In the genomic region with DNA sequence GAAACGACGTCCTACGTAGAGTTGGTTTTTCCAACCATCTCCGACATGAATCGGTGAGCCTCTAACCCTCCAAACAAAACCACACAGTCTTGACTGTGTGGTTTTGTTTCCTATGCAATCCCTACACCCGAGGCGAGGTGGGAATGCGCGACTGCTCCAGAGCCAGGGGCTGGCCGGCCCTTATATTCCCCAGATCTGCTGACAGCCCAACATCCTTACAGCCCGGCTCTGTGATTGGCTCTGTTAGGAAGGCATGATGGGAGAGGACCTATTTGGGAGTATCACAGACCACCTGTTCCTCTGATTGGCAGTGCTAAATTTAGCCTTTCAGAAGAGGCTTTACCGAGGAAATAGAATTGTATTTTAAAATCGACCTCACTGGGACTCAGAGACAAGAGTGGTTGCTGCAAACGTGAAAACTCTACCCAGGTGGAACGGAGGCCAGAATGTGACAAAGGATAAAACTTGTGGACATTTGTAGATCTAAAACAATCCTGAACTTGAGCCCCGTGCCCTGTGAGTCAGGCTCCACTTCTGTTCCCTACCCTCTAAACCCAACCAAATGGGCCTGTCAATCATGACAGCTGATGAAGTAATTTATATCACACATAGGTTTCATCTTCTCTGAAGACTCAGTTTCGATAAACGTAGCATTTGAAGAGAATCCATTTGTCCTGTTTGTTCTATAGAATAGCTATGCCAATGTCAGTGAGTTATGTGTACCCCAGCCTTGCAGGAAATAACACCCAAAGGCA, we compare ENCODE assay signal across 13 mouse cellular contexts. TPM values are rescaled to one million over a fixed set of nuclear protein-coding genes. Genes with fewer than 3 reads are reported as not detected.
DNase-seq lines count a peak whose midpoint lies in the region; ATAC-seq lines count a peak whose summit lies in the region.
"Had no signal": no experiment of that assay in that cellular context is flagged by ENCODE, and none has a peak within 500 bp of the region (broad histone marks: within the 10 kb centered on the region; RNA-seq: fewer than 3 reads in every experiment).

A gene (minus strand): TSS at position 157 of the 755 bp plus-strand sequence.

- peaks cover 4% of the 10 kb centered on the region; the same call in 1 of the 2 replicates for H3K4me1 ChIP-seq in lung, embryonic 16.5 days (replicated peaks; ENCODE audit: control insufficient read depth, insufficient read depth, low read length)
- peaks cover 13% of the 10 kb centered on the region for H3K4me1 ChIP-seq in heart, embryonic 16.5 days (ENCODE audit: control insufficient read depth, insufficient read depth, low read length)
- no peaks in the 10 kb centered on the region for H3K4me1 ChIP-seq in neural tube, embryonic 15.5 days
- H3K4me1 ChIP-seq: liver, embryonic 13.5 days had no signal

- H3K4me3 ChIP-seq in lung, embryonic 16.5 days (ENCODE audit: low read length) = no peak within 1 kb of the TSS
- H3K4me3 ChIP-seq in heart, embryonic 16.5 days (ENCODE audit: low read length) = peak within 1 kb of the TSS; percentile 66
- H3K4me3 ChIP-seq in neural tube, embryonic 15.5 days (replicated peaks) = no peak within 1 kb of the TSS
- H3K4me3 ChIP-seq: left cerebral cortex, adult 2 months; liver, embryonic 13.5 days had no signal

- WGBS in lung, embryonic 16.5 days = 76% methylated on average over 18 of the region's 18 CpGs
- 40% methylated on average over 18 of the region's 18 CpGs for WGBS in heart, embryonic 16.5 days
- WGBS in neural tube, embryonic 15.5 days = 91% methylated on average over 18 of the region's 18 CpGs

- H3K27me3 ChIP-seq in lung, embryonic 16.5 days (ENCODE audit: control insufficient read depth, insufficient read depth, low read depth, low read length) = no peaks in the 10 kb centered on the region
- H3K27me3 ChIP-seq in heart, embryonic 16.5 days (ENCODE audit: control insufficient read depth, insufficient read depth, low read length) = no peaks in the 10 kb centered on the region
- H3K27me3 ChIP-seq in neural tube, embryonic 15.5 days (replicated peaks) = no peaks in the 10 kb centered on the region
- H3K27me3 ChIP-seq: liver, embryonic 13.5 days had no signal

- no peak within 1 kb of the TSS for H3K4me2 ChIP-seq in lung, embryonic 16.5 days (ENCODE audit: low read depth, low read length)
- peak within 1 kb of the TSS; percentile 71 for H3K4me2 ChIP-seq in heart, embryonic 16.5 days (ENCODE audit: low read depth, low read length)
- no peak within 1 kb of the TSS for H3K4me2 ChIP-seq in neural tube, embryonic 15.5 days
- H3K4me2 ChIP-seq: liver, embryonic 13.5 days had no signal

- peak; percentile 23; the same call in 1 of the 2 replicates for ATAC-seq in lung, embryonic 16.5 days (ENCODE audit: low read depth)
- peak; percentile 92 for ATAC-seq in heart, embryonic 16.5 days (replicated peaks; ENCODE audit: extremely low read depth, insufficient read depth, low FRiP score)
- no peak for ATAC-seq in neural tube, embryonic 15.5 days (ENCODE audit: low FRiP score)
- no peak for ATAC-seq in erythroblast, adult 5-6 weeks (replicated peaks; ENCODE audit: low FRiP score, poor library complexity, severe bottlenecking)
- ATAC-seq: inflammation-experienced regulatory T-cells, adult 6 months had no signal

- H3K36me3 ChIP-seq in lung, embryonic 16.5 days (ENCODE audit: control insufficient read depth, insufficient read depth, low read length) = no peaks in the 10 kb centered on the region
- peaks cover 4% of the 10 kb centered on the region for H3K36me3 ChIP-seq in heart, embryonic 16.5 days (ENCODE audit: control insufficient read depth, insufficient read depth)
- H3K36me3 ChIP-seq in neural tube, embryonic 15.5 days = no peaks in the 10 kb centered on the region
- H3K36me3 ChIP-seq: liver, embryonic 13.5 days had no signal

- H3K9ac ChIP-seq in lung, embryonic 16.5 days (ENCODE audit: low read length) = no peak within 1 kb of the TSS
- H3K9ac ChIP-seq in heart, embryonic 16.5 days (ENCODE audit: low read length) = peak within 1 kb of the TSS; percentile 86
- no peak within 1 kb of the TSS for H3K9ac ChIP-seq in neural tube, embryonic 15.5 days (replicated peaks)
- H3K9ac ChIP-seq: liver, embryonic 13.5 days had no signal

- no peak within 1 kb of the TSS for H3K27ac ChIP-seq in lung, embryonic 16.5 days (ENCODE audit: low read length)
- peak within 1 kb of the TSS; percentile 99 for H3K27ac ChIP-seq in heart, embryonic 16.5 days (ENCODE audit: low read length)
- no peak within 1 kb of the TSS for H3K27ac ChIP-seq in neural tube, embryonic 15.5 days (replicated peaks)
- H3K27ac ChIP-seq: left cerebral cortex, adult 2 months; liver, embryonic 13.5 days had no signal

- H3K9me3 ChIP-seq in lung, embryonic 16.5 days (ENCODE audit: control insufficient read depth, low read length) = no peaks in the 10 kb centered on the region
- H3K9me3 ChIP-seq in heart, embryonic 16.5 days (replicated peaks; ENCODE audit: control insufficient read depth, low read length) = no peaks in the 10 kb centered on the region
- H3K9me3 ChIP-seq in neural tube, embryonic 15.5 days (replicated peaks) = no peaks in the 10 kb centered on the region
- H3K9me3 ChIP-seq: liver, embryonic 13.5 days had no signal

- DNase-seq in lung, postnatal 25 days (ENCODE audit: low spot score) = no peak
- peak in 1 of 2 experiments; percentile 38 for DNase-seq in gastrocnemius, postnatal 4 days (ENCODE audit: low spot score in 2 of 2)
- DNase-seq in layer of hippocampus, adult 11-12 months (ENCODE audit: low spot score) = no peak
- no peak for DNase-seq in left cerebral cortex, adult 8-10 months (ENCODE audit: low spot score in 2 of 2)
- DNase-seq: kidney, postnatal 14 days; liver, embryonic 13.5 days; thymus, postnatal 36 days had no signal

RNA-seq across cellular contexts. Expression of the gene that starts here (rescaled TPM):
- polyA plus RNA-seq in lung, embryonic 16.5 days (2015; fragmentation: Nextera tagmentation; extraction: Ambion mirVana) = 23.1 and 24.2 TPM in 2 replicates
- total RNA-seq in gastrocnemius, postnatal 4 days (2021) = 1,000 to 10,000 TPM; 3,850 to 4,932 TPM
- 717 and 788 TPM in 2 replicates for polyA plus RNA-seq in heart, embryonic 16.5 days (2015; fragmentation: Nextera tagmentation; extraction: Ambion mirVana)
- polyA plus RNA-seq in neural tube, embryonic 15.5 days (2015; fragmentation: Nextera tagmentation; extraction: Ambion mirVana) = 8.6 and 14.1 TPM in 2 replicates
- not detected in 2 replicates for total RNA-seq in erythroblast, adult 5-6 weeks (2015; ENCODE audit: low replicate concordance)
- total RNA-seq in erythroblast, adult 5-6 weeks (2017; ENCODE audit: low replicate concordance) = under 0.01 and 0.14 TPM in 2 replicates
- total RNA-seq in left cerebral cortex, adult 8-10 months (2022) = 1 to 10 TPM in 3 of 4 experiments, under 1 TPM in 1; 0.67 to 5.2 (median 1.9) TPM

Comparison
In these comparisons a context has a peak if more than half of its experiments do, and no peak if none do; other contexts are left out.
1. RNA of the gene that starts here (total RNA-seq): 3,850 to 4,932 TPM in gastrocnemius, postnatal 4 days; 0.67 to 5.2 TPM in left cerebral cortex, adult 8-10 months and under 0.01 to 0.14 TPM in erythroblast, adult 5-6 weeks; every median in the first group is over 100 times any median in the second.
2. RNA of the gene that starts here (polyA plus RNA-seq): 717 to 788 TPM in heart, embryonic 16.5 days; 23.1 to 24.2 TPM in lung, embryonic 16.5 days and 8.6 to 14.1 TPM in neural tube, embryonic 15.5 days; every median in the first group is over 10 times any median in the second.
3. ATAC-seq: peak in lung, embryonic 16.5 days (single experiment) and heart, embryonic 16.5 days (single experiment); none in neural tube, embryonic 15.5 days (single experiment) and erythroblast, adult 5-6 weeks (single experiment).